Mouse (Mus musculus): Measurements from ENCODE around the gene Hnf1a. TPM values are rescaled to one million over a fixed set of nuclear protein-coding genes. Genes with fewer than 3 reads are reported as not detected.
A peak's percentile ranks its signal among the peaks of the same experiment; 100 is the strongest.
"Not testable (repeated sequence)": the region's sequence is repeated elsewhere in the genome, so short reads cannot be mapped to it uniquely, and the experiment has no call there.

The Hnf1a gene
- polyA plus RNA-seq, 1 experiment = not detected

DNA sequence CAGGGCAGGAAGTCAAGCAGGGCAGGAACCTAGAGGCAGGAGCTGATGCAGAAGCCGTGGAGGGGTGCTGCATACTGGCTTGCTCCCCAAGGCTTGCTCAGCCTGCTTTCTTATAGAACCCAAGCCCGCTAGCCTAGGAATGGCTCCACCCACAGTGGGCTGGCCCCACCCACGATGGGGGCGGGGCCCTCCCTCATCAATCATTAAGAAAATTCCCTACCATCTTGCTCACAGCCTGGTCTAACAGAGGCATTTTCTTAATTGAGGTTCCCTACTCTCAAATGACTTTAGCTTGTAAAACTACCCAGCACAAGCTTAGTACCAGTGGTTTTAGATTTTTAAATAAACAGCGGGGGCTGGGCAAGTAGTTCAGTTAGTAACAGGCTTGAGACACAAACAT lies 39.3 kb downstream of the Hnf1a start:
- no peak overlapping the region for H3K4me3 ChIP-seq (replicated peaks; ENCODE audit: control insufficient read depth, low read depth, low read length)
- TF ChIP-seq POLR2A (IDR thresholded peaks at IDR 0.05; ENCODE audit: borderline replicate concordance, control insufficient read depth, low read depth, low read length) (no peak), CTCF (IDR thresholded peaks at IDR 0.05; ENCODE audit: control insufficient read depth, insufficient read depth, low read length) (no peak)
- H3K27ac ChIP-seq (ENCODE audit: control insufficient read depth, insufficient read depth, low read depth, low read length, poor library complexity) = no peak overlapping the region
- no peaks in the 10 kb centered on the region; the same call in 1 of the 2 replicates for H3K4me1 ChIP-seq (ENCODE audit: control insufficient read depth, insufficient read depth, low read length)
- 63% methylated on average over 5 of the region's 5 CpGs for WGBS

DNA sequence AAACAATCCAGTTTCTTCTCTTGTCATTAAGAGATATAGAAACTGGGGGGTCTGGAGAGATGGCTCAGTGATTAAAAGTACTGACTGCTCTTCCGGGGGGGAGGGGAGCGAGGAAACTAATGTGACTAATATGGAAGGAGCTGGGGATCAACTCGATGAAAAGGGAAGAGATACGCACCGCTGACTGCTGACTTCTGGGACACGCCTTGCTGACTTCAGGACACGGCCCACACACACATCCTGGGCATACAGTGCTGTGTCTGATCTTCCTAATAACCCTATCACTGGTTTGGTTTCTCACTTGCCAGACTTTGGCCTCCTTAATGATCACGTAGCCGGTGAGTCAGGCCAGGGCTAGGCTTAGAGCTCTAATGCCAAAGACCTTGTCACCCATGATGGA lies 44.1 kb downstream of the Hnf1a start:
- Histone ChIP-seq H3K27ac (ENCODE audit: control insufficient read depth, insufficient read depth, low read depth, low read length, poor library complexity) (no peak overlapping the region), H3K4me3 (replicated peaks; ENCODE audit: control insufficient read depth, low read depth, low read length) (no peak overlapping the region), H3K4me1 (ENCODE audit: control insufficient read depth, insufficient read depth, low read length) (peaks cover under 1% of the 10 kb centered on the region; the same call in 1 of the 2 replicates)
- TF ChIP-seq POLR2A (IDR thresholded peaks at IDR 0.05; ENCODE audit: borderline replicate concordance, control insufficient read depth, low read depth, low read length) = no peak
- no peak for TF ChIP-seq CTCF (IDR thresholded peaks at IDR 0.05; ENCODE audit: control insufficient read depth, insufficient read depth, low read length)
- WGBS = 77% methylated on average over 9 of the region's 9 CpGs

DNA sequence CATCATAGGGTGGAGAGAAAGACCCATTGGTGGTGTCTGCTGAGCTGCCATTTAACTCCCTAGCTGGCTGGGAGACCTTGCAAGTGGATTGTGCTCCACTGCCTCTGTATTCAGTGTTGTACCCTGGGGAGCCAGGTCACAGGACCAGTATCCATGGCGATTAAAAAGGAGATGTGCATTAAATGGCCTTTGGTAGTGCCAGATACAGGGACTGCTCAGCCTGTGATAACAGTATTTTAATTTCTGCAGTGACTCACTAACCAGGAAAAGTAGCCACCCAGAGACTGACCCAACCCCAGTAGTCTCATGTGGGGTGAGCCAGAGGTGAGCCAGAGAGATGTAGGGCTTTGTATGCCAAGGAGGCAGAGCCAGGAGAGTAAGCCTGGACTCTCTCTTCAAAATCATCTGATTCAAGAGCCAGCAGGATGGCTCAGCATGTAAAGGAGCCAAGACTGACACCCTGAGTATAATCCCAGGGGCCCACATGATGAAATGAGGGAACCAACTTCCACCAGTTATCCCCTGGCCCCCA lies 44.7 kb downstream of the Hnf1a start:
- TF ChIP-seq CTCF (IDR thresholded peaks at IDR 0.05; ENCODE audit: control insufficient read depth, insufficient read depth, low read length) (no peak), POLR2A (IDR thresholded peaks at IDR 0.05; ENCODE audit: borderline replicate concordance, control insufficient read depth, low read depth, low read length) (no peak)
- Histone ChIP-seq H3K27ac (ENCODE audit: control insufficient read depth, insufficient read depth, low read depth, low read length, poor library complexity) (no peak overlapping the region), H3K4me1 (ENCODE audit: control insufficient read depth, insufficient read depth, low read length) (peaks cover 1% of the 10 kb centered on the region; the same call in 1 of the 2 replicates), H3K4me3 (replicated peaks; ENCODE audit: control insufficient read depth, low read depth, low read length) (no peak overlapping the region)
- WGBS = 82% methylated on average over 1 of the region's 1 CpGs

DNA sequence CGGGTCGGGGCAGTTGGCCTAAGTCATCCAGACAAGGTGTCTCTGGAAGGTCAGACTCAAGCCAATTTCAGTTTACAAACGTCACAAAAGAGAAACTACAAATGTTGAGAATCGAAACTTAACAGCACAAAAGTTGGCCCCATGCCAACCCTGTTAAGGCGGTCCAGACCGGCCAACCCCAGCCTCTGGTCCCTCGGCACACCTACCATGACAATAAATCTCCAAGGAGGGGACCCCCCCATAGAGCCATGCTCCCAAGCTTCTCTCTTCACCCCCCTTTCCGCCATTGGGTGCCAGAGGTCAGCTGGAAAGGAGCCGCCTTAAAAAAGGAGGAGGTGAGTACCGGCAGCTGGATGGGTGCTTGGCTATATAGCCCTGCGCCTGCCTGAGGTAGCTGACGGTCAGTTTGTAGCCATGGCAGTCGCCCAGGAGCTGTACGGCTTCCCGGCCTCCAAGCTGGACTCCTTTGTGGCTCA lies 47.9 kb downstream of the Hnf1a start, which contains the start of gene Oasl1:
Gene Oasl1, plus strand, starts transcription at position 243 of the 476 bp plus-strand sequence.
- 4% methylated on average over 15 of the region's 15 CpGs for WGBS

DNA sequence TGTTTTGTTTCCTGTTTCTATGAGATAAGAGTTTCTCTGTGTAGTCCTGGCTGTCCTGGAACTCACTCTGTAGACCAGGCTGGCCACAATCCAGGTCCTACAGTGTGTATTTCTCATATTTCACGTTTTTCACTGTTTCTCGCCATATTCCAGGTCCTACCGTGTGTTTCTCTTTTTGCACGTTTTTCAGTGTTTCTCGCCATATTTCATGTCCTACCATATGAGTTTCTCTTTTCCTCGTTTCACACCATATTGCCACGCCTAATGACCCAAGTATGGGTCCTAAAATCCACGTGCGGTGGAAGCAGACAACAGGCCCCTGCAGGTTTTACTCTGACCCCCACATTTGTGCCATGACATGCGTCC lies 48.5 kb downstream of the Hnf1a start:
- H3K4me3 ChIP-seq (replicated peaks; ENCODE audit: control insufficient read depth, low read depth, low read length) = peak overlapping the region; percentile 43
- H3K4me1 ChIP-seq (ENCODE audit: control insufficient read depth, insufficient read depth, low read length) = peaks cover 1% of the 10 kb centered on the region; the same call in 1 of the 2 replicates
- 20% methylated on average over 10 of the region's 10 CpGs for WGBS
- TF ChIP-seq POLR2A (IDR thresholded peaks at IDR 0.05; ENCODE audit: borderline replicate concordance, control insufficient read depth, low read depth, low read length) (no peak), CTCF (IDR thresholded peaks at IDR 0.05; ENCODE audit: control insufficient read depth, insufficient read depth, low read length) (no peak)
- peak overlapping the region; percentile 74; the same call in 1 of the 2 replicates for H3K27ac ChIP-seq (ENCODE audit: control insufficient read depth, insufficient read depth, low read depth, low read length, poor library complexity)

More for the DNA sequence above, 47.9 kb downstream of the Hnf1a start, which contains the start of gene Oasl1:
- peak within 1 kb of the TSS; percentile 74 for H3K27ac ChIP-seq (ENCODE audit: control insufficient read depth, insufficient read depth, low read depth, low read length, poor library complexity)
- H3K4me1 ChIP-seq (ENCODE audit: control insufficient read depth, insufficient read depth, low read length) = peaks cover 1% of the 10 kb centered on the region; the same call in 1 of the 2 replicates
- TF ChIP-seq CTCF (IDR thresholded peaks at IDR 0.05; ENCODE audit: control insufficient read depth, insufficient read depth, low read length) = no peak
- peak; percentile 35; the same call in 1 of the 2 replicates for TF ChIP-seq POLR2A (IDR thresholded peaks at IDR 0.05; ENCODE audit: borderline replicate concordance, control insufficient read depth, low read depth, low read length)
- H3K4me3 ChIP-seq (replicated peaks; ENCODE audit: control insufficient read depth, low read depth, low read length) = peak within 1 kb of the TSS; percentile 75

DNA sequence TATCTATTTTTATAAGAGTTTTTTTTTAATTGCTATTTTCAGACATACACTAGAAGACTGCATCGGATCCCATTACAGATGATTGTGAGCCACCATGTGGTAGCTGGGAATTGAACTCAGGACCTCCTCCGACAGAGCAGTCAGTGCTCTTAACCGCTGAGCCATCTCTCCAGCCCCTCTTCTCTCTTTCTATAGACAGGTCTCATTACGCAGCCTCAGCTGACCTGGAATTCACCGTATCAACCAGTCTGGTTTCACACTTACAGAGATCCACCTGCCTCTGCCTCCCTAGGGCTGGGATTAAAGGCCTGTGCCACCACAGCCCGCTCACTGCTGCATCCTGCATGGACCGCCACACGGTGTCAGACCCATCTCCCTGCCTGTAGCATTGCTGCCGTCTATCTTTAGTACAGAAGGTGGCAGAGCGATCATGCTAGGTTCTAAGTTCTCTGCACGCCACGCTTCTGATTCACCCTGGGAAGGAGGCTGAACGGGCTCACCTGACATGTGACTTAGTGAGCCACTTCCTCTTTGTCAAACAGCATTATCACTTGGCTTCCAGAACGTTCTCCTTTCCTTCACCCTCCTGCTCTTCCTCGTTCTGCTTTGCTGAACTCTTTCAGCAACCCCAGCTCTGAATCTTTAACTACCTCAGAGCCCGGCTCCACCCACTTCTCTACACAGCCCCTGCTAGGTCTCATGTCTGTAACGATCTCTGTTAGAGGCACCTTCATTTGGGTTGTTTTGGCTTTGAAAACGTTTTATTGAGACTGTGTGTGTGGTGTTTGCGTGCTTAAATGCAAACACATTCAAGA lies 49.1 kb downstream of the Hnf1a start:
- peak overlapping the region; percentile 54 for H3K4me3 ChIP-seq (replicated peaks; ENCODE audit: control insufficient read depth, low read depth, low read length)
- WGBS = 9% methylated on average over 19 of the region's 19 CpGs

DNA sequence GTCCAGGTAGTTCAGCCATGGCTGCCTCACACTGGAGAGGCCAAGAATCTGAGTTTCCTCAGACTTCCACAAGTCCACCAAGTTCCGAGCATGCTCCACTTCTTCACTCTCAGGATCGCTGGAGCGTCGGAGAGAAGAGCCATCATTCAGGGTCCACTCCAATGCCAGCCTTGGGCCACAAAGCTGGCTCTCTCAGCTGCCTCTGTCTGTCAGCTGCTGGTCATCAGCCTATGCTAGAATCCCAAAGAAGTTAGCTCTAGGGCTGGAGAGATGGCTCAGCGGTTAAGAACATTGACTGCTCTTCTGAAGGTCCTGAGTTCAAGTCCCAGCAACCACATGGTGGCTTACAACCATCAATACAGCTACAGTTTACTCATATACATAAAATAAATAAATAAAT lies 53.5 kb downstream of the Hnf1a start:
- 84% methylated on average over 5 of the region's 5 CpGs for WGBS

More for the DNA sequence above, 49.1 kb downstream of the Hnf1a start:
- Histone ChIP-seq H3K27ac (ENCODE audit: control insufficient read depth, insufficient read depth, low read depth, low read length, poor library complexity) (peak overlapping the region; percentile 74), H3K4me1 (ENCODE audit: control insufficient read depth, insufficient read depth, low read length) (peaks cover 1% of the 10 kb centered on the region; the same call in 1 of the 2 replicates)
- TF ChIP-seq CTCF (IDR thresholded peaks at IDR 0.05; ENCODE audit: control insufficient read depth, insufficient read depth, low read length) (peak; percentile 53; the same call in 1 of the 2 replicates), POLR2A (IDR thresholded peaks at IDR 0.05; ENCODE audit: borderline replicate concordance, control insufficient read depth, low read depth, low read length) (0 out of 2 replicates have a peak, but pooled peaks have one; percentile 18)

DNA sequence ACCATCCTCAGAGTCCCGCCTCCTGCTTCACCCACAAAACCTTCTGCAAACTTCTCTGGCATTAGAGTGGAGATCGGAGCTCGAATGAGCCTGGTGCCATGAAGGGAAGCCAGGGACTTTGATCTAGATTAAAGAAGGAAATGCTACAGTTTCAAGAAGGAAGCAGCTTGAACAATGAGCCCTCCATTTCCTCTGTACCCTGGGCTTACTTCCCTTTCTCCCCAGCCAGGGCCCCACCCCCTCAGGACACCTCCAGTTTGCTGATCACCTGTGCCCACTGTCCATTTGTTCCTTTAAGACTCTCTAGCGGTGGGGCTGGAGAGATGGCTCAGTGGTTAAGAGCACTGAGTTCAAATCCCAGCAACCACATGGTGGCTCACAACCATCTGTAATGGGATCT lies 54.1 kb downstream of the Hnf1a start:
- H3K27ac ChIP-seq (ENCODE audit: control insufficient read depth, insufficient read depth, low read depth, low read length, poor library complexity) = peak overlapping the region; percentile 73
- WGBS = 29% methylated on average over 4 of the region's 4 CpGs

More for the DNA sequence above, 53.5 kb downstream of the Hnf1a start:
- not testable (repeated sequence) for H3K4me3 ChIP-seq (replicated peaks; ENCODE audit: control insufficient read depth, low read depth, low read length); H3K4me1 ChIP-seq (ENCODE audit: control insufficient read depth, insufficient read depth, low read length); H3K27ac ChIP-seq (ENCODE audit: control insufficient read depth, insufficient read depth, low read depth, low read length, poor library complexity)

More for the DNA sequence above, 54.1 kb downstream of the Hnf1a start:
- H3K4me3 ChIP-seq (replicated peaks; ENCODE audit: control insufficient read depth, low read depth, low read length) = no peak overlapping the region
- no peak for TF ChIP-seq POLR2A (IDR thresholded peaks at IDR 0.05; ENCODE audit: borderline replicate concordance, control insufficient read depth, low read depth, low read length)
- no peak for TF ChIP-seq CTCF (IDR thresholded peaks at IDR 0.05; ENCODE audit: control insufficient read depth, insufficient read depth, low read length)
- H3K4me1 ChIP-seq (ENCODE audit: control insufficient read depth, insufficient read depth, low read length) = peaks cover 6% of the 10 kb centered on the region
